Mouse (Mus musculus): ENCODE measurements around the gene Kcnh2.
"Not testable (repeated sequence)": the region's sequence is repeated elsewhere in the genome, so short reads cannot be mapped to it uniquely, and the experiment has no call there.

Kcnh2 gene

GRCm38 (mm10) chr5:24351278-24351677, at the start of gene Kcnh2:
Gene Kcnh2 (minus strand): TSS chr5:24351604.
- DNase-seq (ENCODE audit: extremely low read depth, low read depth): no peak

DNA sequence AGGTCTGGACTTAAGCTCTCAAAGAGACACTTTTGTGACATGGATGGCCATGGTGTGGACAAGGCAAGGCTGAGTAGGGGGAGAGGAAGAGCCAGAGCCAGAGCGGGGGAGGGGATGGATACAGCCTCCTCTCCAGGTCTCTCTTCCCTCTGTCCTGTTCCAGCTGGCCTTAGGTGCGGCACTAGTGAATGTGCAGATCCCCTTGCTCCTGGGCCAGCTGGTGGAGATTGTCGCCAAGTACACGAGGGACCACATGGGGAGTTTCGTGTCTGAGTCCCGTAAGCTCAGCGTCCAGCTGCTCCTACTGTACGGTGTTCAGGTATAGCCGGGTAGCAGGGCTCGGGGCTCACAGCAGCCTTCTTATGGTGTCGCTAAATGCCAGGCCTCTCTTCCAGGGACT, 49.0 kb upstream of the Kcnh2 start:
- no peak for DNase-seq (ENCODE audit: extremely low read depth, low read depth)

- no peak for DNase-seq (ENCODE audit: extremely low read depth, low read depth)
Measured at GRCm38 (mm10) chr5:24399686-24400085, 48.3 kb upstream of the Kcnh2 start.

DNA sequence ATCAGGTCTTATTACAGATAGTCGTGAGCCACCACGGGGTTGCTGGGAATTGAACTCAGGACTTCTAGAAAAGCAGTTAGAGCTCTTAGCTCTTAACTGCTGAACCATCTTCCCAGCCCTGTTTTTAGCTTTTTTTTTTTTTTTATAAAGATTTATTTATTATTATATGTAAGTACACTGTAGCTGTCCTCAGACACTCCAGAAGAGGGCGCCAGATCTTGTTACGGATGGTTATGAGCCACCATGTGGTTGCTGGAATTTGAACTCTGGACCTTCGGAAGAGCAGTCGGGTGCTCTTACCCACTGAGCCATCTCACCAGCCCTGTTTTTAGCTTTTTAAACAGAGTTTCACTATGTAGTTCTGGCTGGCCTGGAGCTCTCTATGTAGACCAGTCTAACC, 44.9 kb upstream of the Kcnh2 start:
- DNase-seq (ENCODE audit: extremely low read depth, low read depth): not testable (repeated sequence)

DNA sequence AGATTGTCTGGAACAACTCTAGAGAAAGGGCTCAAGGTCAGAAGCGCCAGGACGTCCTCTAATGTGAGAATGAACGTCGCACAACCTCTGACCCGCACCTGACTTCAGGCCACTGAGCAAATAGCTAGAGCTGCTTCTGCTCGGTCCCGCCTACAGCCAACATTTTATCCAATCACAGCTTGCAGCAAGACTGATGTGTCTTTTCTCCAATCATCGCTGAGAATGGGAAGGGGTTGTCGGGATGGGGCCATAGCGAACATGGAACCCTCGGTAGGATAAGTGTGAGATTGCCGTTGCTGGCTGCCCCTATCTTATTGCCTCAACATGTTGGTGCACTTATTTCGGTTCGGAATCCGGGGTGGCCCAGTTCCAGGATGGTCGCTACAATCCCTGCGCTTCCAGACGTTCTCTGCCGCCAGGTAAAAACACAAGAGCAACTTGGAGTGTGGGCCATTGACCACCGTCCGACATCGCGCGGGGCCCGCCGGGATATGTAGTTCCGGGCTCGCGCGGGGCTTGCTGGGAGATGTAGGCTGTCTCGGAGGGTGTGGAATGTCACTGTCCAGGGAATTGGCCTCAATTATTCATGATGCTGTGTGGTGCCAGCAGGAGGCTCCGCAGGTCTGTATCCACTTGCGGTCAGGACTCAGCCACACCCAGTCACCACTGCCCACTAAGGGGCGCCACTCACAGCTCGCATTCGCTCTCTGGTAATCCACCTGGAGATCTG, 42.9 kb upstream of the Kcnh2 start:
- DNase-seq (ENCODE audit: extremely low read depth, low read depth): peak; percentile 100

DNA sequence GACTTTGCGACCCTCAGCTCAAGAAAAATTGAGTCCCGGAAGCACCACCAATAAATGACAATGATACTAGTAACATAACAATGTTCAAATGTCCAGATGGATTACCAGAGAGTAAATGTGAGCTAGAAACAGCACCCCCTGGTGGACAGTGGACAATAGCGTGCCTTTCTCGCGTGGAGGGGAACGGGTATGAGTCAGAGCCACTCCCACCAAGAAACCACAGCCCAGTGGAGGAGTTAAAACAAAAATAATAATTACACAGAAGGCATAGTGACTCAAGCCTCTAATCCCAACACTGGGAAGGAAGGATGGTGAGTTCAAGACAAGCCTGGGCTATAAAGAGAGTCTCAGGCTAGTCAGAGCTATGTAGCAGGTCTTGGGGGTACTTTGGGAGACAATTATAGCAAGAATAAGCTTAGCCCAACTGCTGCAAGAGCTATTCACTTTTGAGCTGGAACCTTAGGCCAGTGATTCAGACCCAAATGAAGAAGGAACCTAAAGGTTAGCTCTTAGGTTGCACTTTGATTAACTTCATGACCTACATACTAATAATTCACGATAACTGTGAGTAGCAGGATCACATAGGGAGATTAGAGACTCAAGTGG, 42.1 kb upstream of the Kcnh2 start, which contains the start of gene Abcb8:
Gene Abcb8, plus strand, starts transcription at position 272 of the 606 bp plus-strand sequence.
- peak; percentile 93 for DNase-seq (ENCODE audit: extremely low read depth, low read depth)

GRCm38 (mm10) chr5:24392724-24393123, 41.3 kb upstream of the Kcnh2 start:
- no peak for DNase-seq (ENCODE audit: extremely low read depth, low read depth)

- DNase-seq (ENCODE audit: extremely low read depth, low read depth): no peak
Measured at GRCm38 (mm10) chr5:24391864-24392263, 40.5 kb upstream of the Kcnh2 start, which contains the start of gene Atg9b. Gene Atg9b (minus strand): TSS chr5:24392143.

DNA sequence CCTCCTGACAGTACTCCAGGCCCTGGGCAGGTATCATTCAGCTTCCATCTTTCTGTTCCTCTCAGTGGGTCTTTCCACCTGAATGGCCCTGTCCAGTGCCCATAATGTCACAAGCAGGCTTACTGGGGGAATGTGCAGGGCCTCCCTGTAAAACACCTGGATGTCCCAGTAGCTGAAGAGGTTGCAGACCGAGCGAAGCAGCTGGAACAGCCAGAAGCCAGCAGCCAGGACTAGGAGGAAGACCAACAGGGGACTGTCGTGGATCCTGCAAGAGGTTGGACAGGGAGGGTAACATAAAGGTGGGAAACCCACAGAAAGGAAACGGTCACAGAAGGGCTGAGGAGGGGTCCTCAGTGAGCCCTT, 38.2 kb upstream of the Kcnh2 start:
- DNase-seq (ENCODE audit: extremely low read depth, low read depth): no peak

GRCm38 (mm10) chr5:24389011-24389657, 37.7 kb upstream of the Kcnh2 start:
- DNase-seq (ENCODE audit: extremely low read depth, low read depth): peak; percentile 96

DNA sequence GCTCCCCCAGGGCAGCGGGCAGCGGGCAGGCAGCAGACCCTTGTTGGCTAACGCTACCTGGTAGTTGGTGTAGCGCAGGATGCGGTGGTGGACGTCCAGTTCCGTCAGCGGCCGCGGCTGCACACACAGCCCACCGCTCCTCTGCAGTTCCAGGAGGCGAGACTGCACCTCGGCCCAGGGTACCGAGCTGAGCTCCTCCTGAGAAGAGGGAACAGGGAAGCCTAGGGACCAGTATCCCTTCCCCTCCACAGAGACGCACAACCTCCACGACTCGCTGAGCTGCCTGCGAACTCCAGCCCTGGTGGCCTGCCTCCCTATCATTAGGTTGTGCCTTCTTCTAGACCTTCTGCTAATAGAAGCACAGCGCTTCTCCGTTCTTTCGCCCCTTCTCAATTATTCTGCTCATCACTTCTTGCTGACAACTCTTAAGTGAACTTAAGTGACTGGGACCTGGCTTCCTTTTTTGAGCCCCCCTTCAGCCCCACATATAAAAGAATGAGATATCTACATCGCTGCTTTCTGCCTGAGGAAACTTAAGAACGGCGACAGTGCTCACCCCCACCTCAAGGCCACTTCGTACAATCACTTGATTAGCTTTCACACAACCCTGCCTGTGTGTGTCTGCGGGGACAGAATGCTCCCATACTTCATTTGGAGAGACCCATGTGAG, 37.0 kb upstream of the Kcnh2 start:
- DNase-seq (ENCODE audit: extremely low read depth, low read depth): peak; percentile 52

GRCm38 (mm10) chr5:24387264-24388241, 36.1 kb upstream of the Kcnh2 start:
- DNase-seq (ENCODE audit: extremely low read depth, low read depth): peak; percentile 43

GRCm38 (mm10) chr5:24385887-24386550, 34.6 kb upstream of the Kcnh2 start:
- no peak for DNase-seq (ENCODE audit: extremely low read depth, low read depth)

DNA sequence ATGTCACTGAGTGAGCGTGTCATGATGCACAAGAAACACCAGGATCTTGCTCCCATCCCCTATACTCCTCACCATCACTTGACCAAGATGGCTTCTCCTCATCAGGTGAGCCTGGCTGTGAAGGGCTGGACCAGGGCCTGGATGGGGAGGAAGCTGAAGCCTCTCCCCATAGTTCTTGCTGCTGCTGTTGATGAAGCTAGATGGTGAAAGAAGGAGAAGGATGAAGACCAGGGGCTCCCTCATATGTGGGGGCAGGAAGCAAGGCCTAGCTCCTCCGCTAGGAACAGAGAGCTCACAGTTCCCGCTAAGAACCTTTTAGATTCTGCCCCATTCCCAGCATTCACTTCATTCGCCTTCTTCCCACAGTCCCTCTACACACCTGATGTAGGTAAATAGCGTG, 34.0 kb upstream of the Kcnh2 start:
- DNase-seq (ENCODE audit: extremely low read depth, low read depth): no peak

- no peak for DNase-seq (ENCODE audit: extremely low read depth, low read depth)
Measured at GRCm38 (mm10) chr5:24384407-24384806, 33.0 kb upstream of the Kcnh2 start.

DNA sequence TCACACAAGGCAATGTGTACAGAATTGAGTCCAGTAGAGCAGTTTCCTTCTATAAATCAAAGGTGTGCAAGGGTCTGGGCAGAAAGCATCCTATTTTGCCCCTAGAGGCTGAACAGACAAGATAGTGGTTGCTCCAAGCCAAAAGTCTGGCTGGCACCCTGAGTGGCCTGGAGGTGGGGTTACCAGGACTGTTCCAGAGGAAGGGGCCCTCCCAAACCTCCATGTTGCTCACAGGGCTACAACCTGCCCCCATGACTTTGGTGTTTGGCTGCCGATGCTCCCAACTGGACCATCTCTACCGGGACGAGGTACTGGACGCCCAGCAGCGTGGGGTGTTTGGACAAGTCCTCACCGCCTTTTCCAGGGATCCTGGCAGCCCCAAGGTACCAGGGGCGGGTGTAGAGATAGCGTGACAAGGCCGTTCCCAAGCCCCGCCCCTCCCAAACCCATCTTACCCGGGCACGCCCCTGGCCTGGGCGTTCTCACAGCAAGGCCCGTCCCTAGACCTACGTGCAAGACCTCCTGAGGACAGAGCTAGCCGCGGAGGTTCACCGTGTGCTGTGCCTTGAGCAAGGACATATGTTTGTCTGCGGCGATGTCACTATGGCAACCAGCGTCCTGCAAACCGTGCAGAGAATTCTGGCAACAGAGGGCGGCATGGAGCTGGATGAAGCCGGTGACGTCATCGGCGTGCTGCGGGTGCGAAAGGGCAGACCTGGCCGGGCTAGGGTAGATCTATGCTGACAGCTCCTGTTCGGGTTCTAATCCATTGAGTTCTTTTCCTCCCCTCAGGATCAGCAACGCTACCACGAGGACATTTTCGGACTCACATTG, 31.8 kb upstream of the Kcnh2 start:
- DNase-seq (ENCODE audit: extremely low read depth, low read depth): peak; percentile 97

- no peak for DNase-seq (ENCODE audit: extremely low read depth, low read depth)
Measured at GRCm38 (mm10) chr5:24381988-24382387, 30.6 kb upstream of the Kcnh2 start.

- DNase-seq (ENCODE audit: extremely low read depth, low read depth): no peak
Measured at GRCm38 (mm10) chr5:24381486-24381885, 30.1 kb upstream of the Kcnh2 start.

DNA sequence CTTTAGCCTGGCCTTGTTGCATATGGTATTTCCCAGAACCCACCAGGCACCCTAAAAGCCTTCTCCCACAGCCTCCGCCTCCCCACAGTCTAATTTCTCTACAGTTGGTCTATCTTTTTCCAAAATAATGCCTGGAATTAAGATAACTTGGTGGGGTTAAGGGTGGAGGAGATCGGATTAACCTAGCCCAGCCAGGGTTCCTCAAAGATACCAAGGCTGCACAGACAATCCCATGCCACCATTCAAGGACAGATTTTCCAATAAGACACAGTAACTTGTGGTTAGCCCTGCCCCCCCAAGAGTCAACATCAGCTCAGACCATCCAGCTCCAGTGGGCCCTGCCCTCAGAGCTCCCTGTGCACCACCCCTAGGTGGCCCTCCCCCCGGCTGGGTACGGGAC, 29.1 kb upstream of the Kcnh2 start:
- DNase-seq (ENCODE audit: extremely low read depth, low read depth): no peak

Data from MEL-GATA-1-ER (cell line).